Mouse (Mus musculus): Measurements from ENCODE around the gene Fn3k. TPM values are rescaled to one million over a fixed set of nuclear protein-coding genes. Genes with fewer than 3 reads are reported as not detected.

The Fn3k gene
- polyA plus RNA-seq, 1 experiment: 24.7 TPM

DNA sequence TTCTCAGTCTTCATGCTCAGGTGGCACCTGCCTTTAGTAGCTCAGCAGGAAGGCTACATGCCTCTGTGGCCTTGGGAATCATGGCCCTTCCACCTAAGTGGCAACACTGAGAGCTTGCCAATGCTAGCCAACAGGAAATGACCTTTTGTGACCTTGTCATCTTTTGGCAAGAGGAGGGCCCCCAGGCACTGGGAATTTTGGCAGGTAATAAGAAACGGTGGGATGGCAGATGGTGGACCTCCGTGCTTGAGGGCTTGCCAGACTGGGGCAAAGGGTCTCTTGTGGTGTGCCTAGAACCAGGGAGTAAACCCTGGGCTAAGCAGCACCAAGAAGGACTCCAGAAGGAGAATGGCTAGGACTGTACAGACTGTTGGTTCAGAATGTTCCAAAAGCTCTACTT lies 7.4 kb downstream of the Fn3k start:
- Histone ChIP-seq H3K4me1 (ENCODE audit: control insufficient read depth) (peaks cover 62% of the 10 kb centered on the region), H3K4me3 (replicated peaks) (no peak overlapping the region), H3K9me3 (ENCODE audit: control insufficient read depth, low read length) (no peaks in the 10 kb centered on the region; the same call in 1 of the 2 replicates), H3K36me3 (ENCODE audit: control insufficient read depth) (peaks cover 98% of the 10 kb centered on the region), H3K27me3 (ENCODE audit: control insufficient read depth) (peaks cover 40% of the 10 kb centered on the region)
- TF ChIP-seq GATA1 (IDR thresholded peaks at IDR 0.05; ENCODE audit: low read length): no peak
- no peak for TF ChIP-seq TAL1 (IDR thresholded peaks at IDR 0.05; ENCODE audit: low read length)

- Histone ChIP-seq H3K4me3 (replicated peaks) (peak overlapping the region; percentile 93), H3K9me3 (ENCODE audit: control insufficient read depth, low read length) (peaks cover 2% of the 10 kb centered on the region; the same call in 1 of the 2 replicates), H3K36me3 (ENCODE audit: control insufficient read depth) (peaks cover 95% of the 10 kb centered on the region), H3K27me3 (ENCODE audit: control insufficient read depth) (peaks cover 11% of the 10 kb centered on the region), H3K4me1 (ENCODE audit: control insufficient read depth) (peaks cover 61% of the 10 kb centered on the region)
- no peak for TF ChIP-seq GATA1 (IDR thresholded peaks at IDR 0.05; ENCODE audit: low read length)
- TF ChIP-seq TAL1 (IDR thresholded peaks at IDR 0.05; ENCODE audit: low read length): no peak
Measured at GRCm38 (mm10) chr11:121451216-121451726, 16.6 kb downstream of the Fn3k start.

GRCm38 (mm10) chr11:121451753-121452635 lies 17.3 kb downstream of the Fn3k start, which contains the start of gene Tbcd:
Gene Tbcd (plus strand): TSS chr11:121451949.
- Histone ChIP-seq H3K4me1 (ENCODE audit: control insufficient read depth) (peaks cover 62% of the 10 kb centered on the region), H3K9me3 (ENCODE audit: control insufficient read depth, low read length) (peaks cover 2% of the 10 kb centered on the region; the same call in 1 of the 2 replicates), H3K36me3 (ENCODE audit: control insufficient read depth) (peaks cover 96% of the 10 kb centered on the region), H3K27me3 (ENCODE audit: control insufficient read depth) (peaks cover 7% of the 10 kb centered on the region; the same call in 1 of the 2 replicates), H3K4me3 (replicated peaks) (peak within 1 kb of the TSS; percentile 93)
- TF ChIP-seq GATA1 (IDR thresholded peaks at IDR 0.05; ENCODE audit: low read length) (peak; percentile 64), TAL1 (IDR thresholded peaks at IDR 0.05; ENCODE audit: low read length) (no peak)

GRCm38 (mm10) chr11:121457874-121458273 lies 23.2 kb downstream of the Fn3k start:
- Histone ChIP-seq H3K36me3 (ENCODE audit: control insufficient read depth) (peaks cover 98% of the 10 kb centered on the region), H3K4me3 (replicated peaks) (no peak overlapping the region)
- no peak for TF ChIP-seq TAL1 (IDR thresholded peaks at IDR 0.05; ENCODE audit: low read length)
- no peak for TF ChIP-seq GATA1 (IDR thresholded peaks at IDR 0.05; ENCODE audit: low read length)

GRCm38 (mm10) chr11:121467408-121467807 lies 32.7 kb downstream of the Fn3k start:
- peaks cover 88% of the 10 kb centered on the region for H3K36me3 ChIP-seq (ENCODE audit: control insufficient read depth)
- H3K27me3 ChIP-seq (ENCODE audit: control insufficient read depth): no peaks in the 10 kb centered on the region
- H3K9me3 ChIP-seq (ENCODE audit: control insufficient read depth, low read length): no peaks in the 10 kb centered on the region
- no peak for TF ChIP-seq GATA1 (IDR thresholded peaks at IDR 0.05; ENCODE audit: low read length)
- no peak for TF ChIP-seq TAL1 (IDR thresholded peaks at IDR 0.05; ENCODE audit: low read length)
- peaks cover 5% of the 10 kb centered on the region for H3K4me1 ChIP-seq (ENCODE audit: control insufficient read depth)
- H3K4me3 ChIP-seq (replicated peaks): no peak overlapping the region

More at GRCm38 (mm10) chr11:121457874-121458273, 23.2 kb downstream of the Fn3k start:
- Histone ChIP-seq H3K9me3 (ENCODE audit: control insufficient read depth, low read length) (peaks cover 8% of the 10 kb centered on the region), H3K27me3 (ENCODE audit: control insufficient read depth) (no peaks in the 10 kb centered on the region), H3K4me1 (ENCODE audit: control insufficient read depth) (peaks cover 27% of the 10 kb centered on the region)

- TF ChIP-seq GATA1 (IDR thresholded peaks at IDR 0.05; ENCODE audit: low read length) (no peak), TAL1 (IDR thresholded peaks at IDR 0.05; ENCODE audit: low read length) (no peak)
- H3K4me1 ChIP-seq (ENCODE audit: control insufficient read depth): peaks cover 17% of the 10 kb centered on the region
- H3K4me3 ChIP-seq (replicated peaks): no peak overlapping the region
- no peaks in the 10 kb centered on the region for H3K9me3 ChIP-seq (ENCODE audit: control insufficient read depth, low read length)
- peaks cover 89% of the 10 kb centered on the region for H3K36me3 ChIP-seq (ENCODE audit: control insufficient read depth)
- no peaks in the 10 kb centered on the region for H3K27me3 ChIP-seq (ENCODE audit: control insufficient read depth)
Measured at GRCm38 (mm10) chr11:121474831-121475230, 40.1 kb downstream of the Fn3k start.

GRCm38 (mm10) chr11:121475699-121476415 lies 41.1 kb downstream of the Fn3k start:
- TF ChIP-seq TAL1 (IDR thresholded peaks at IDR 0.05; ENCODE audit: low read length) (no peak), GATA1 (IDR thresholded peaks at IDR 0.05; ENCODE audit: low read length) (no peak)
- no peaks in the 10 kb centered on the region for H3K27me3 ChIP-seq (ENCODE audit: control insufficient read depth)
- H3K36me3 ChIP-seq (ENCODE audit: control insufficient read depth): peaks cover 87% of the 10 kb centered on the region
- no peaks in the 10 kb centered on the region for H3K9me3 ChIP-seq (ENCODE audit: control insufficient read depth, low read length)
- no peak overlapping the region for H3K4me3 ChIP-seq (replicated peaks)
- H3K4me1 ChIP-seq (ENCODE audit: control insufficient read depth): peaks cover 17% of the 10 kb centered on the region

- H3K9me3 ChIP-seq (ENCODE audit: control insufficient read depth, low read length): no peaks in the 10 kb centered on the region
- H3K4me1 ChIP-seq (ENCODE audit: control insufficient read depth): peaks cover 24% of the 10 kb centered on the region
- peaks cover 96% of the 10 kb centered on the region for H3K36me3 ChIP-seq (ENCODE audit: control insufficient read depth)
- no peak for TF ChIP-seq TAL1 (IDR thresholded peaks at IDR 0.05; ENCODE audit: low read length)
- no peak overlapping the region for H3K4me3 ChIP-seq (replicated peaks)
- no peaks in the 10 kb centered on the region for H3K27me3 ChIP-seq (ENCODE audit: control insufficient read depth)
Measured at GRCm38 (mm10) chr11:121479476-121480203, 44.9 kb downstream of the Fn3k start.

Data from erythroblast, embryonic 14.5 days (primary cell).